Mouse (Mus musculus) liver, embryonic 11.5 days (tissue): ENCODE data around the gene Sc5d. TPM values are rescaled to one million over a fixed set of nuclear protein-coding genes. Genes with fewer than 3 reads are reported as not detected.

Experiments
- ATAC-seq: fragments of 200-750 bp; cut with Nextera tagmentation; replicated peaks from 2 replicates; pipeline ENCODE4 v1.8.0; 2017; ENCODE audit warnings: moderate number of reproducible peaks, mild to moderate bottlenecking, moderate TSS enrichment, moderate library complexity; ENCODE audit not compliant: low FRiP score
- DNase-seq: peaks from one replicate; pipeline ENCODE4 v3.0.0-alpha.2; 2017; ENCODE audit warnings: low spot score
- H3K27ac ChIP-seq: fragments of 300-500 bp; sonication (generic); 2 replicates; pipeline ENCODE4 v1.5.1; 2014; ENCODE audit warnings: mild to moderate bottlenecking, low read depth, low read length, control low read depth
- H3K27me3 ChIP-seq: fragments of 300-500 bp; sonication (generic); replicated peaks from 2 replicates; pipeline ENCODE4 v1.6.1; 2014; ENCODE audit warnings: low read length, mixed read lengths; ENCODE audit not compliant: control insufficient read depth, insufficient read depth
- H3K36me3 ChIP-seq: fragments of 300-500 bp; sonication (generic); 2 replicates; pipeline ENCODE4 v1.6.1; 2014; ENCODE audit warnings: mild to moderate bottlenecking, low read length, moderate library complexity, mixed read lengths; ENCODE audit not compliant: control insufficient read depth, insufficient read depth
- H3K4me1 ChIP-seq: fragments of 300-500 bp; sonication (generic); replicated peaks from 2 replicates; pipeline ENCODE4 v1.6.1; 2014; ENCODE audit warnings: low read length, mixed read lengths; ENCODE audit not compliant: control insufficient read depth, insufficient read depth
- H3K4me2 ChIP-seq: fragments of 300-500 bp; sonication (generic); 2 replicates; pipeline ENCODE4 v1.6.1; 2014; ENCODE audit warnings: mild to moderate bottlenecking, control low read depth, moderate library complexity
- H3K4me3 ChIP-seq: fragments of 300-500 bp; sonication (generic); 2 replicates; pipeline ENCODE4 v1.5.1; 2014; ENCODE audit warnings: low read depth, low read length, control low read depth
- H3K9ac ChIP-seq: fragments of 300-500 bp; sonication (generic); 2 replicates; pipeline ENCODE4 v1.6.1; 2014; ENCODE audit warnings: low read depth, low read length, control low read depth
- H3K9me3 ChIP-seq: fragments of 300-500 bp; sonication (generic); 2 replicates; pipeline ENCODE4 v1.6.1; 2016; ENCODE audit warnings: low read length, inconsistent platforms, mixed read lengths; ENCODE audit not compliant: control insufficient read depth
- WGBS: fragments of 180-500 bp; shearing (Covaris S2); extraction: QIAGEN DNeasy Blood & Tissue Kit; methylation state at CpG from one replicate; pipeline ENCODE4 v1.1.7; 2014; 5-methylcytosine and 5-hydroxymethylcytosine counted together
- polyA plus RNA-seq: library from polyadenylated mRNA; unstranded; fragments of >200 nt; fragmentation: Nextera tagmentation; extraction: Ambion mirVana; gene quantifications from 2 replicates; pipeline ENCODE4 v1.2.1, GENCODE M21; 2014

The Sc5d gene
- polyA plus RNA-seq, 1 experiment from 2014 or later, result 71.4 TPM

GRCm38 (mm10) chr9:42241021-42241420, 23.0 kb downstream of the Sc5d start:
- no peak overlapping the region for H3K4me2 ChIP-seq
- DNase-seq (no peak), ATAC-seq (no peak)
- WGBS, result 79% methylated on average over 3 of the region's 3 CpGs
- no peaks in the 10 kb centered on the region for H3K4me1 ChIP-seq
- no peaks in the 10 kb centered on the region for H3K9me3 ChIP-seq
- H3K36me3 ChIP-seq, result no peaks in the 10 kb centered on the region
- no peaks in the 10 kb centered on the region for H3K27me3 ChIP-seq
- no peak overlapping the region for H3K27ac ChIP-seq
- no peak overlapping the region for H3K4me3 ChIP-seq
- no peak overlapping the region for H3K9ac ChIP-seq

- no peaks in the 10 kb centered on the region for H3K27me3 ChIP-seq
- no peak overlapping the region for H3K9ac ChIP-seq
- no peak overlapping the region for H3K4me3 ChIP-seq
- H3K4me2 ChIP-seq, result no peak overlapping the region
- no peaks in the 10 kb centered on the region for H3K36me3 ChIP-seq
- DNase-seq (no peak), ATAC-seq (no peak)
- no peaks in the 10 kb centered on the region for H3K9me3 ChIP-seq
- H3K27ac ChIP-seq, result no peak overlapping the region
- 33% methylated on average over 11 of the region's 11 CpGs for WGBS
- no peaks in the 10 kb centered on the region for H3K4me1 ChIP-seq
Measured at GRCm38 (mm10) chr9:42240583-42240992, 23.5 kb downstream of the Sc5d start.

- Histone ChIP-seq H3K9ac (no peak overlapping the region), H3K36me3 (no peaks in the 10 kb centered on the region), H3K27ac (no peak overlapping the region), H3K4me2 (no peak overlapping the region), H3K4me1 (no peaks in the 10 kb centered on the region), H3K9me3 (no peaks in the 10 kb centered on the region), H3K4me3 (no peak overlapping the region), H3K27me3 (no peaks in the 10 kb centered on the region)
- WGBS, result 55% methylated on average over 4 of the region's 4 CpGs
- DNase-seq, result no peak
- ATAC-seq, result no peak
Measured at GRCm38 (mm10) chr9:42238827-42239226, 25.2 kb downstream of the Sc5d start.

GRCm38 (mm10) chr9:42231116-42231515, 32.9 kb downstream of the Sc5d start:
- no peak for ATAC-seq
- 56% methylated on average over 5 of the region's 5 CpGs for WGBS

GRCm38 (mm10) chr9:42230333-42230732, 33.7 kb downstream of the Sc5d start:
- Histone ChIP-seq H3K4me1 (no peaks in the 10 kb centered on the region), H3K27me3 (no peaks in the 10 kb centered on the region), H3K9me3 (no peaks in the 10 kb centered on the region), H3K4me3 (no peak overlapping the region), H3K36me3 (no peaks in the 10 kb centered on the region), H3K4me2 (no peak overlapping the region), H3K27ac (no peak overlapping the region), H3K9ac (no peak overlapping the region)
- ATAC-seq, result no peak
- DNase-seq, result no peak
- 84% methylated on average over 2 of the region's 2 CpGs for WGBS

More at GRCm38 (mm10) chr9:42231116-42231515, 32.9 kb downstream of the Sc5d start:
- no peak for DNase-seq
- Histone ChIP-seq H3K9me3 (no peaks in the 10 kb centered on the region), H3K4me3 (no peak overlapping the region), H3K27ac (no peak overlapping the region), H3K27me3 (no peaks in the 10 kb centered on the region), H3K36me3 (no peaks in the 10 kb centered on the region), H3K4me1 (no peaks in the 10 kb centered on the region), H3K9ac (no peak overlapping the region), H3K4me2 (no peak overlapping the region)

- Histone ChIP-seq H3K4me2 (no peak overlapping the region), H3K4me1 (no peaks in the 10 kb centered on the region), H3K9me3 (no peaks in the 10 kb centered on the region), H3K27me3 (no peaks in the 10 kb centered on the region), H3K9ac (no peak overlapping the region), H3K36me3 (no peaks in the 10 kb centered on the region), H3K4me3 (no peak overlapping the region), H3K27ac (no peak overlapping the region)
- ATAC-seq (no peak), DNase-seq (no peak)
- 63% methylated on average over 12 of the region's 12 CpGs for WGBS
Measured at GRCm38 (mm10) chr9:42229465-42230110, 34.5 kb downstream of the Sc5d start.

- no peaks in the 10 kb centered on the region for H3K36me3 ChIP-seq
- ATAC-seq, result no peak
- 85% methylated on average over 1 of the region's 1 CpGs for WGBS
Measured at GRCm38 (mm10) chr9:42227804-42228203, 36.3 kb downstream of the Sc5d start.

GRCm38 (mm10) chr9:42219001-42219660, 44.9 kb downstream of the Sc5d start:
- WGBS, result 65% methylated on average over 12 of the region's 12 CpGs

More at GRCm38 (mm10) chr9:42227804-42228203, 36.3 kb downstream of the Sc5d start:
- Histone ChIP-seq H3K4me3 (no peak overlapping the region), H3K27me3 (no peaks in the 10 kb centered on the region), H3K9me3 (no peaks in the 10 kb centered on the region), H3K9ac (no peak overlapping the region), H3K4me1 (no peaks in the 10 kb centered on the region), H3K4me2 (no peak overlapping the region), H3K27ac (no peak overlapping the region)
- no peak for DNase-seq

GRCm38 (mm10) chr9:42217685-42218084, 46.4 kb downstream of the Sc5d start:
- Histone ChIP-seq H3K4me3 (no peak overlapping the region), H3K27ac (no peak overlapping the region), H3K4me2 (no peak overlapping the region), H3K9me3 (no peaks in the 10 kb centered on the region), H3K27me3 (no peaks in the 10 kb centered on the region), H3K36me3 (no peaks in the 10 kb centered on the region), H3K9ac (no peak overlapping the region), H3K4me1 (no peaks in the 10 kb centered on the region)
- no peak for DNase-seq
- no peak for ATAC-seq
- WGBS, result 82% methylated on average over 10 of the region's 10 CpGs

More at GRCm38 (mm10) chr9:42219001-42219660, 44.9 kb downstream of the Sc5d start:
- DNase-seq (no peak), ATAC-seq (no peak)
- Histone ChIP-seq H3K4me2 (no peak overlapping the region), H3K9me3 (no peaks in the 10 kb centered on the region), H3K9ac (no peak overlapping the region), H3K4me1 (no peaks in the 10 kb centered on the region), H3K27ac (no peak overlapping the region), H3K27me3 (no peaks in the 10 kb centered on the region), H3K4me3 (no peak overlapping the region), H3K36me3 (no peaks in the 10 kb centered on the region)
